Mouse (Mus musculus) ovary, postnatal 10 days (tissue): ENCODE measurements around the gene Gm8126.
"Not testable (repeated sequence)": the region's sequence is repeated elsewhere in the genome, so short reads cannot be mapped to it uniquely, and the experiment has no call there.

Source experiments
- DNase-seq: peaks from one replicate; pipeline ENCODE4 v3.0.0; 2022; ENCODE audit warnings: low spot score

Gene Gm8126

DNA sequence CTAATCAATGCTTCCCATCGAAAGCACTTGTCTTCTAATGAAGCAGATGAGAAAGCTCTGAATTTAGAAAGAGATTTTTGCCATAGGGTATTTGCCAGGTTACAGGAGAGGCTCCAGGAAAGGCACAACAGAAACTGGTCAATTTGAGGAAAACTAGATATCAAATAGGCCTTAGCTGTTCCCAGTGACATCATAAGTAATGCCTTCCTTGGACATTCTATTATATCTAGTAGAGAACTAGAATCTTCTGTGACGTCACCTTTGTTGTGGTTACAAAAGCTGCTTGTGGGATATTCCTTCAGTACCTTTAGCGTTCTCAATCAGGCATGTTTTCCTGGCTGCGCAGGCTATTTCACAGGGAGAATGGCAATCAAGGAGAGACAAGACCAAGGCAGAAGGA is at the start of gene Gm8126:
TSS of gene Gm8126 (plus strand) at position 301 of the 400 bp plus-strand sequence.
- DNase-seq = not testable (repeated sequence)

GRCm38 (mm10) chr14:43235204-43235603 is 23.2 kb upstream of the Gm8126 start, which contains the start of gene Gm8122:
TSS of gene Gm8122 (minus strand) at chr14:43235304.
- DNase-seq = not testable (repeated sequence)

- not testable (repeated sequence) for DNase-seq
Observed at GRCm38 (mm10) chr14:43237769-43238168, 20.7 kb upstream of the Gm8126 start.

DNA sequence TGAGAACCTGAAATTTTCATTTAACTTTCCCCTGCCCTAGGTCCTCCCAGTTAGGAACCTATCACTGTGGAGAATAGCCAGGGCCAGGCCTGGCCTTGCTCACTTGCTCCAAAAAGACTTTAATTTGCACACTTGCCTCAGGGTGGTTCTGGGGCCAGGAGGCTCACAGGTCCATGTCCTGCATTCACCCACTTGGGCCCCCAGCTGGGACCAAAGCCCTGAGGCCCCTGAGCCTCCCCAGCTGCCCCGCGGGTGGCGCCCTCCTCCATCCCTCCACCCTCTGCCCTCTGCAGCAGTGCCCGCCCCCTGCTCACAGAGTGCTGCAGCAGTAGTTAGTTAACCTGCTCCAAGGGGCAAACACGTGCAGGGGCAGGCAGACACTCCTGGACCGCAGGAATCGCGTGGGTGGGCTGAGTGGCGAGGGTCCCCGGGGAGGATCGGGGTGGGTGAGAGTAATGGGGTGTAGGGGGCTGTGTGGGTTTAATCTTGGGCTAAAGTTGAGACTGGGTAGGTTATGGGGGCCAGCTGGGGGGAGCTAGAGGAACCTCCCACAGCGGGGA is 8.8 kb upstream of the Gm8126 start:
- DNase-seq = not testable (repeated sequence)

DNA sequence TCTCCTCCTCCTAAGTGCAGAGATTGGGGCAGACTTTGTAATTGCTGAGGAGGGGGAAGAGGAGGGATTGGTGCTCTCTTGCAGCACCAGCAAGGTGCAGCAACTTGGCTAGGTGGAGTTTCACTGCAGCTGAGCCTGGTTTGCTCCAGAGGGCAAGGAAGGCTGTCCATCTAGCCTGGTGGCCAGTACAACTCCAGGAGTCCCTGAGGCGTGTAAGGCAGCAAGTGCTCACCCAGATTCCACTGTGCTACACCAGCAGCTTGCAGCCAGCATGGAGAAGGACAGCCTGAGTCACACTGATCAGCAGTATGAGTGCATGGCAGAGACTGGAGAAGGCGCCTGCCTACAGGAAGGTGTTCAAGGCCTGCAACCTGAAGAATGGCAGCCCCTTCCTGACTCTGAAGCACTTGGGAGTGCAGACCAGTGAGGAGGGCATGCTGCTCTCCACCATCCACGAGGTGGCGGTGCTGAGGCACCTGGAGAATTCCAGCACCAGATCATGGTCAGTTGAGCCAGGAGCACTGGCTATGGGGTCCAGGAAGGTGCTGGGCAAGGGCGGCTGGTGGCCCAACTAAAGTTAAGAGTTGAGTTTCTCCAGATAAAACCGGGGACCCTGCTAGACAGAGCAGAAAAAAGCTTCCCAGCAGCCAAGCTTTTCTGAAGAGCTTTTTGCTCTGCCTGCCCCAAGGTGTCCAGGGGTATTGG is 7.7 kb upstream of the Gm8126 start:
- not testable (repeated sequence) for DNase-seq

- not testable (repeated sequence) for DNase-seq
Observed at GRCm38 (mm10) chr14:43256511-43256910, 1.9 kb upstream of the Gm8126 start.

DNA sequence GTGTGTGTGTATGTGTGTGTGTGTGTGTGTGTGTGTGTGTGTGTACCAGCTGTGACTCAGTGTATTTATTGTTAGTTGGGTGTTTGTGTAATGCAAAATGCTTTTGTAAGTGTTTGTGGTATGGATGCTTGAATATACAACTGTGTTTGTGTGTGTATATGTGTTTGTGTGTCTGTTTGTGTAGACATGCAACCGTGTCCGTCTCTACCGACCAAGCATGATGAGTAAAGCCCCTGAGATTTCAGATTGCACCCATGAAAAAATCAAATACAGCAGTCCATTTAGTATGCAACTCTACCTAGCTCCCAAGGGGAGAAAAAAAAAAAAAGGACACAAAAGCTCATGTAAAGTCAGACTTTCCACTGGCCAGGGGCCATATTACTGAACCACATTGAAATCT is 5.0 kb downstream of the Gm8126 start:
- not testable (repeated sequence) for DNase-seq

- DNase-seq = not testable (repeated sequence)
Observed at GRCm38 (mm10) chr14:43268521-43269084, 10.2 kb downstream of the Gm8126 start.

DNA sequence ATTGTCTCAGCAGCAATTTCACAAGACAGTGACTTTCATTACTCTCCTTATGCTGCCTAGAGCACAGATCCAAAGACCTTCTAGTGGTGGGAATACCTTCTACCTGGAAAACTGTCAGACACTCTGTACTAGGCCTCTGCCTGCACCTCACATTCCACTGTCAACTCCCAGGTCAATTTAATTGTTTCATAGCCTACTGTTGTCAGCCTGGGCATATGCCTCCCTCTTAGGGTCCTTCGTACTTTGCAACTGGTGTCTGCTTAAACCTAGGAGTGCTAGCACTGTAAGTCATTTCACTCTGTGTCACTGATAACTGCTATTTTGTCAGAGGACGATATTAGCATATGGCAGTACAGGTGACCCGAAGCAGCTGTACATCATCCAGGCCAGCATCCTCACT is 10.8 kb downstream of the Gm8126 start:
- not testable (repeated sequence) for DNase-seq

DNA sequence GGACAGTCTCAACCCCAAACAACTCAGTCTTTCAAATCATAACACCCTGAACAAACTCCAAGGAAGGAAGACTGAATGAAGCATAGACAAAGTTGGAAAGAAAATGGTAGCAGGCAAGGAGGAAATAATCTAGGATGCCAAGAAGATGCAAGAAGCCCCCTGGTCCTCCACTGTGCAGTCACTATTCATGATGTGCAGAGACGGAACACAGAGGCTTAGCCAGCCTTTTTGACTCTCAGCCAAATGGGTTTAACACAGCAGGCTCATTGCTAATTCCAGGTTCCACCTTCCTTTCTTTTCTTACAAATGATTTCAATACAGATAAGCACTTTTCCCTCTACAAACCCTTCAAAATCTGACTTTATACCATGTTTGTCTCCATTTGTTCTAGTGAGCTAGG is 14.7 kb downstream of the Gm8126 start:
- DNase-seq = not testable (repeated sequence)

DNA sequence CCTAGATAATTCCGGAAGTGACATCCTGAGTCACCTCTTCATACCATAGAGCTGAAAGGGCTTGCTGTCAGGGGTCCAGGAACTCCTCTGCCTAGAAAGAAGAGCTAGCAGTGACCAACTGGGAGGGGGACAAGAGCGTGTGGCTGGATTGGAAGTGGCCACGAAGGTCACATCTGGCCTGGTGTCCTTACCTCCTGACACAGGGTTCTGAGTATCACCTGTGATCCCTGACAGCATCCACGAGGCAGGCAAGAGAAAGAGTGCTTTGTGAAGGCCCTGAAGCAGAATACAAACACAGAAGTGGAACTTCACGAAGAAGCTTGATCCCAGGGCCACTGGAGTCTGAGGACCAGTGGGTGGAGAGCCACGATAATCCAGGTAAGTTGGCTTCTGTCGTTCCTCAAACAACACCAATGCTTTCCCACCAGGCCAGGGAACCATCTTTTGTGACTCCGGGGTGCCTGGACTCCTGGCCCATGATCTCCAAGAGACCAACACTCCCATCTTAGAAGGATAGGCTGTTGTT is 16.6 kb downstream of the Gm8126 start, which contains the start of gene Gm9732:
TSS of gene Gm9732 (plus strand) at position 51 of the 526 bp plus-strand sequence.
- DNase-seq = not testable (repeated sequence)

GRCm38 (mm10) chr14:43275752-43276151 is 17.3 kb downstream of the Gm8126 start:
- DNase-seq = not testable (repeated sequence)

DNA sequence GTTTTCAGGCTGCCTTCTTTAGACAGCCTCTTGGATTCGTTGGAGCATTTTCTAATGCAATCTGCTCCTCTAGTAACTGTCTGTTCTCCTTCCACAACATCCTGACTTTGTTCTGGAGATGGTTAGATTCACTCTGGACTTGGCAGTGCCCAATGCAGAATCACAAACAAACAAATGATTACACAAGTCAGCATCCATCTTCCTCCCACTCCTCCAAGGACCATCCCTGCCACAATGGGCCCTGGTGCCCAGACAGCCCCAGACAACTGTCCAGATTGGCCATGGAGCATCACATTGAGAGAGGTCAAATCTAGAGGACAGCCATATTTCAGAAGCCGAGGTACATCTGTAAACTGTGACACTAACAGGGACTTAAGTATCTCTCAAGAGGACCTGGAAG is 19.0 kb downstream of the Gm8126 start:
- not testable (repeated sequence) for DNase-seq

GRCm38 (mm10) chr14:43278146-43278545 is 19.7 kb downstream of the Gm8126 start:
- DNase-seq = not testable (repeated sequence)

GRCm38 (mm10) chr14:43278681-43279080 is 20.2 kb downstream of the Gm8126 start:
- not testable (repeated sequence) for DNase-seq

GRCm38 (mm10) chr14:43293503-43293902 is 35.1 kb downstream of the Gm8126 start, which contains the start of gene Gm8127:
TSS of gene Gm8127 (minus strand) at chr14:43293832.
- DNase-seq = not testable (repeated sequence)
